Mouse (Mus musculus) lung, adult 2 months (tissue): ENCODE data around the gene Syt15. TPM values are rescaled to one million over a fixed set of nuclear protein-coding genes. Genes with fewer than 3 reads are reported as not detected.

Experiments used
- DNase-seq: peaks from one replicate; pipeline ENCODE4 v3.0.0; 2022
- H3K4me1 ChIP-seq: fragments of 200-500 bp; 2 replicates; pipeline ENCODE4 v1.6.1; 2011; ENCODE audit warnings: low read length; ENCODE audit not compliant: control insufficient read depth, insufficient read depth
- H3K4me3 ChIP-seq: fragments of 200-500 bp; replicated peaks from 2 replicates; pipeline ENCODE3; 2011; ENCODE audit warnings: low read depth, mild to moderate bottlenecking, control low read depth, low read length; ENCODE audit errors: extremely low read depth
- CTCF ChIP-seq: fragments of 200-500 bp; IDR thresholded peaks from 2 replicates; pipeline ENCODE4 v1.5.1; 2011; ENCODE audit warnings: mild to moderate bottlenecking, low read length, control low read depth; ENCODE audit not compliant: insufficient read depth
- POLR2A ChIP-seq: fragments of 200-500 bp; IDR thresholded peaks from 2 replicates; pipeline ENCODE4 v1.6.1; 2011; ENCODE audit warnings: low read depth, mild to moderate bottlenecking, control low read depth, low read length, borderline replicate concordance; ENCODE audit errors: extremely low read depth
- WGBS: fragments of 180-500 bp; shearing (Covaris S2); methylation state at CpG from one replicate; pipeline ENCODE4 v1.1.7; 2018; 5-methylcytosine and 5-hydroxymethylcytosine counted together
- polyA plus RNA-seq: library from polyadenylated mRNA; depleted of rRNA; stranded (reverse); fragments of >200 nt; gene quantifications from 2 replicates; pipeline ENCODE4 v1.2.3, GENCODE M21; 2012

The Syt15 gene
- polyA plus RNA-seq, 1 experiment, result 10.3 TPM

DNA sequence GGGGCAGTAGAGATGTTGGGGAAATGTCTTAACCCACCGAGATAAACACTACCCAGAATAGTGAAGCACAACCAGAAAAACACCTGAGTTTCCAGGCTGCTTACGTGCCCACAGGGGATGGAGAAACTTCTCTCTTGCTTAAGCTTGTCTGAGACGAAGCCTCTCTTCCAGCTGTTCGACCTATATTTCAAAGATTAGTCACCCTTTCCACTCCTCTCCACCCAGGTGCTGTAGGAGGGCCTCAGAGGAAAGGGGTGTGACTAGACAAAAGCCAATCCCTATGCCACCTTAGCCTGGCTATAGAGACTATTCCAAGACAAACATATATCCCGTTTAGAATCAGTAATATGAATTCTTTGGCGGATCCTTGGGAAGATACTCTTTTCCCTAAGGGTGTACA is 11.4 kb upstream of the Syt15 start:
- no peak for DNase-seq
- WGBS, result 75% methylated on average over 6 of the region's 6 CpGs
- H3K4me1 ChIP-seq, result no peaks in the 10 kb centered on the region

DNA sequence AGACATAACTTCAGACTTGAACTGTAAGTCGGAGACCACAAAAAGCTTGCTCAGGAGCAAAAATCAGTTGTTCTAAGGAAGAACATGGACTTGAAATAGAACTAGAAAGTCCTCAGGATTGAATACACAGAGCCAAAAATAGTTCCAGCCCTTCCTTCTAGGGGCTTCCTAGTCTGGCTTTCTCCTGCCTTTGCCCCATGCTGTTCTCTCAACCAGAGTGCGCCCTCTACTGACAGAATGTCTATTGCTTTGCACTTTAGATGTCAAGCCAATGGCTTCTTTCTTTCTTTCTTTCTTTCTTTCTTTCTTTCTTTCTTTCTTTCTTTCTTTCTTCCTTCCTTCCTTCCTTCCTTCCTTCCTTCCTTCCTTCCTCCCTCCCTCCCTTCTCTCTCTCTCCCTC is 10.7 kb upstream of the Syt15 start:
- 48% methylated on average over 2 of the region's 2 CpGs for WGBS
- no peak for DNase-seq
- peak; percentile 43 for TF ChIP-seq CTCF
- no peak for TF ChIP-seq POLR2A
- Histone ChIP-seq H3K4me1 (no peaks in the 10 kb centered on the region), H3K4me3 (no peak overlapping the region)

More for the DNA sequence above, 11.4 kb upstream of the Syt15 start:
- TF ChIP-seq POLR2A (no peak), CTCF (no peak)
- no peak overlapping the region for H3K4me3 ChIP-seq

DNA sequence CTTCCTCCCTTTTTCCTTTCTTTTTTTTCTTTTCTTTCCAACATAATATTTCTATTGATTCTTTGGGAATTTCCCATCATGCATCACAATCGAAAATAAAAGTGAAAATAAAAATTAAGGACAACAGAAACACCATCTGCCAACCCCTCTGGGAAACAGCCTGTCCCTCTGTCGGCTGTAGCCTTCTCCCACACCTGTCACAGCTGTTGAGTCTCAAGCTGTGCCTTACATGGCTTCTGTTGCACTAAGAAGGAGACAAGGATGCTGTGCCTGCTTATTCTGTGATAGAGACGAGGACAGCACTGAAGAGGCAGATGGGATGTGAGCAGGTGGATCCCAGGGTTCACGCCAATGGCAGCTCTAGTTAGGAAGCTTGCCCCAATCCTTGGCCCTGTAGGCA is 10.3 kb upstream of the Syt15 start:
- 65% methylated on average over 4 of the region's 4 CpGs for WGBS
- no peak for DNase-seq
- no peak overlapping the region for H3K4me3 ChIP-seq
- no peaks in the 10 kb centered on the region for H3K4me1 ChIP-seq
- no peak for TF ChIP-seq POLR2A
- TF ChIP-seq CTCF, result no peak

DNA sequence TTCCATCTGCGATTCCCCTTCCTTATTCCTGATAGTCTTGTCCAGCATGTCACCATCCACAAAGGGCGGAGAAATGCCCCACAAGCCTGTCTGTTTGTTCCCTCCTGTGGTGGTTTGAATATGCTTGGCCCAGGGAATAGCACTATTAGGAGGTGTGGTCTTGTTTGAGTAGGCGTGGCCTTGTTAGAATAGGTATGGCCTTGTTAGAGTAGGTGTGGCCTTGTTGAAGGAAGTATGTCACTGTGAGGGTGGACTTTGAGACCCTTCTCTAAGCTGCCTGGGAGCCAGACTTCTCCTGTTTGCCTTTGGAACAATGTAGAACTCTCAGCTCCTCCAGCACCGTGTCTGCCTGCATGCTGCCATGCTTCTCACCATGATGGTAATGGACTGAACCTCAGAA is 9.5 kb upstream of the Syt15 start:
- Histone ChIP-seq H3K4me1 (no peaks in the 10 kb centered on the region), H3K4me3 (no peak overlapping the region)
- DNase-seq, result no peak
- 89% methylated on average over 4 of the region's 4 CpGs for whole genome bisulfite sequencing
- no peak for TF ChIP-seq POLR2A
- TF ChIP-seq CTCF, result no peak

DNA sequence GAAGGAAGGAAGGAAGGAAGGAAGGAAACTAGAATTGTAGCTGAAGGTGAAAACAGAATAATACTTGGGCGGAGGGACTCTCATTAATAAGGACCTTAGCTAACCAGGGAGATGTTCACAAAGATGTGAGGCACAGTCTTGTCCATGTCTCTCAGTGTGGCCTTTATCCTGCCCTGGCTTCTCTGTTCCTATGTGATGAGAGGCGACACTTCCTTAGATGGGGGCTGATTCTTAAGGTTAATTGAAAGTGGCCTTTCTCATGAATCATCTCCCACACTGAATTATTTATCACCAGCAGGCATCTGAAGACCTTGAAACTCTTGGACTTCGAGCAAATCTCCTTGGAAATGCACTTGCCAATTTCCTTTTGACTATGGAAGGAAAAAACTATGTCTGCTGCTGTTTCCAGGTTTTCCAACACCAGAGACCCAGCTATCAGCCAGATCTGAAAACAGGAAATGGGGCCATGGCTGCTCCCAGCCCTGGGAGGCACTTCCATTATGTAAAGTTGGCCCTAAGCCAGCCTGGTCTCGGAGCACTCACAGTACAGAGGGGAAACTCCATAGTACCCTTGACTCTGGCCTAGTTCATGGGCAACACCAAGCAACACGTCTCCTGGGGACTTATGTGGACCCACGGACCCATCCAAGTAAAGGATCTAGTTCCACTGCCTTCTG is 3.8 kb upstream of the Syt15 start:
- 41% methylated on average over 6 of the region's 6 CpGs for WGBS
- peaks cover 6% of the 10 kb centered on the region; the same call in 1 of the 2 replicates for H3K4me1 ChIP-seq
- DNase-seq, result no peak
- no peak overlapping the region for H3K4me3 ChIP-seq
- no peak for TF ChIP-seq CTCF
- no peak for TF ChIP-seq POLR2A

DNA sequence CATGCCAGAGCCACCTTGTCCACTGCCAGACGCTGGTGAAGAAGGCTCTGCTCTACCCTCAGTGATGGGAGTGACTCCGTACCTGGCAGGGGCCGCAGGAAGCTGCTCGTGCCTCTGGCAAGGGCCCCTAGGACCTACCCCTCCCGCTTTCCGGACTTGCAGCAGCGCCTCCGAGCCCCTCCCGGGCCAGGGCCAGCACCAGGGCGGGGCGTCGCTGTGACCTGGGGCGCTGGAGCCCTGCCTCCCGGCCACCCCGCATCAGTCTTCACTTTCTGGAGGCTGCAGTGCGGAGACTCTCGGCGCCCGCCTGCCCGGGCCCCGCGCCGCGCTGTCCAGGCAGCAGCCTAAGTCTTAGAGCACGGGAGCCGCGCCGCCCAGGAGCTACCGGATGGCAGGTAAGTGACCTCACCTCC is 397 bp downstream of the Syt15 start:
- TF ChIP-seq CTCF (no peak), POLR2A (no peak)
- H3K4me3 ChIP-seq, result peak overlapping the region; percentile 28
- H3K4me1 ChIP-seq, result peaks cover 15% of the 10 kb centered on the region
- no peak for DNase-seq
- WGBS, result 5% methylated on average over 29 of the region's 29 CpGs

DNA sequence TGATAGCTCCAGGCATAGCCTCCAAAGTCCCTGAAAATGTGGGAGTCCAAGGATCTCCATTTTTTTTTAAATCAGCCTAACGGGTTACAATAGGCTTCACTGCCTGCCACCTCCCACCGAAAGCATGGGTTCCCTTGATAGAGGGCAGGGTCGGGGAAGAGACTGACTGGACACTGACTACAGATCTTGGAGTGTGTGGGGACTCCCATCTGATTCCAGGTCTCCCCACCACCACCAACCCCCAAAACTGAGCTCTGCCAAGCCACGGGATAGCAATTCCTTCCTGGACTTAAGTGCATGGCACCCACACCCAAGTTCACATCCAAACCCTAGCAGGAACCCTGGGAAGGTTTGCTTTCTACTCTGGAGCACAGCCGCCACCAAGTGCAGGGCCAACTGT is 1.0 kb downstream of the Syt15 start:
- Histone ChIP-seq H3K4me1 (peaks cover 15% of the 10 kb centered on the region), H3K4me3 (no peak overlapping the region)
- no peak for DNase-seq
- TF ChIP-seq CTCF (no peak), POLR2A (no peak)
- WGBS, result 55% methylated on average over 5 of the region's 5 CpGs

DNA sequence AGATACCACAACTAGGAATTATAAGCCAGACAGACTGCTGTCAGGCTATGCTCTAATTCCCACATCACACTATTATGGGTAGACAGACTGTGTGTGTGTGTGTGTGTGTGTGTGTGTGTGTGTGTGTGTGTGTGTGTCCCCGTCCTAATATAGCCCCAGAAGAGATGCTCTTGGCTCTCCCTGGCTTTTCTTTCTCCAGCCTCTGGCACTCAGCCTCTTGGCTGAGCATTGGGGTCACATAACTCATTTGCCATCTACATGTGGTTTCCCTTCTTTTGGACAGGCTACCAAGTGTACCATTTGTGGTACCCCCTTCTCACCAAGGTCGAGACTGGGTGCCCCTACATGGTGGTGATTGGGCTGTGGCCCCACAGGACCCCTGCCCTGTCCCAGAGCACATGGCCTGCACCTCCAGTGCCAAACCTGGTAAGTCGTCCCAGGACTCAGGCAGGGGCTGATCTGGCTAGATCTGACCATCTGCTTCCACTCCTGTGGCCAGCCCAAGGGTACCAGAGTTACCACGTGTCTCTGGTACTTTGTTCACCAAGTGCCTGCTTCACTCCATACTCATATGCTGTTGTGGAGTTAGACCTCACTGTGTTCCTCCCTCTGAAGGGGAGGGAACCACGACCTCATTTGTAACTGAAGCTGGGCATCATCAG is 2.2 kb downstream of the Syt15 start:
- Histone ChIP-seq H3K4me1 (peaks cover 17% of the 10 kb centered on the region), H3K4me3 (no peak overlapping the region)
- TF ChIP-seq CTCF (no peak), POLR2A (no peak)
- DNase-seq, result no peak
- 63% methylated on average over 5 of the region's 5 CpGs for WGBS

DNA sequence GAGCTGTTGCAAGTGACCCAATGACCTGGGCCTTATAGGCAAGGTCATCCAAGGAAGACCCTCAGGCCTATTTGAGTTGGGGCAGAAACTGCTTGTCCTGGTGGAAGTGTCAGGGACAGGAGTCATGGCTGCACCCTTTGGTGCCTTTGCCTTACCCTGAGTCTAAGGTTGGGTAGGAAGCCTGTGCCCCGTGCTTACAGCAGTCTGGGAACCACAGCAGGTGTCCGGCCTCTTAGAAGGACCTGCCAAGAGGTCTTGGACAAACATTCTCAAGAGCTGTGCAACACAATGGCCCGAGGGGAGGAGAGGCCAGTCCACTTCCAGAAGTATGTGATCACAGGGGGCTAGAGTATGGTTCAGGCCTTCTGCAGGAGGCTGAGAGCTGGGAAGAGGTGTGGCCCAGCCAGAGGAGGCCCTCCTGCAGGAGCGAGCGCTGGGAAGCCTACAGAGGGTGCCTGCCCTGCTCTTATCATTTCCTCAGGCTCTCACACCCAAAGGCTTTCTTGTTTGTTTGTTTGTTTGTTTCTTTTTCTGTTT is 4.0 kb downstream of the Syt15 start:
- TF ChIP-seq CTCF, result no peak
- TF ChIP-seq POLR2A, result no peak
- Histone ChIP-seq H3K4me1 (peaks cover 17% of the 10 kb centered on the region), H3K4me3 (no peak overlapping the region)
- 51% methylated on average over 5 of the region's 5 CpGs for WGBS
- DNase-seq, result peak; percentile 43

DNA sequence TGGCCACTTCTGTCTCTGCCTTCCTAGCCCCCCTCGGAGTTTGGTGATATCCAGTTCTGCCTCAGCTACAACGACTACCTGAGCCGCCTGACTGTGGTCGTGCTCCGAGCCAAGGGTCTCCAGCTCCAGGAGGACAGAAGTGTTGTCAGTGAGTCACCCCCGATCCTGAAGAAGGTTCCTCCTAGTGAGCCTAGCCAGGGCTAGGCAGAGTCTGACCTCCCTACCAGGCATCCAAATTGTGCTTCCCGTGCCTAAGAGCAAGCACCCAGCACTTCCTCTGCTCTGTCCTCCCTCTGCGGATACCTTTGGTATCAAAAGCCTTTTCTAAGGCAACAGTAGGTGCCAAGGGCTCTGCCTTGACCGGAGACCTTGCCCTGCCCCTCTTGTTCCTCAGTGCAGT is 6.6 kb downstream of the Syt15 start:
- Histone ChIP-seq H3K4me3 (no peak overlapping the region), H3K4me1 (peaks cover 13% of the 10 kb centered on the region; the same call in 1 of the 2 replicates)
- WGBS, result 88% methylated on average over 9 of the region's 9 CpGs
- DNase-seq, result no peak
- TF ChIP-seq CTCF (no peak), POLR2A (no peak)
